Mouse (Mus musculus) MEL (cell line): ENCODE measurements around the gene Sugp2. TPM values are rescaled to one million over a fixed set of nuclear protein-coding genes. Genes with fewer than 3 reads are reported as not detected.

ENCODE experiments used
- DNase-seq: peaks from one replicate; pipeline ENCODE4 v3.0.0; 2011; ENCODE audit warnings: low read depth, low spot score
- H3K27ac ChIP-seq: 2 replicates; pipeline ENCODE4 v1.5.1; 2012; ENCODE audit warnings: low read depth, mild to moderate bottlenecking, control low read depth, low read length, moderate library complexity; ENCODE audit not compliant: control insufficient read depth
- H3K27me3 ChIP-seq, 2 experiments: fragments of 150-350 bp in 1 of 2; sonication (generic) in 1 of 2; 2 replicates each; pipeline ENCODE4 v1.6.1; 2012; ENCODE audit warnings: low read length in 2 of 2, mild to moderate bottlenecking in 2 of 2, improper control_type of control experiment in 1 of 2, moderate library complexity in 1 of 2; ENCODE audit not compliant: insufficient read depth in 2 of 2, control insufficient read depth in 1 of 2
- H3K36me3 ChIP-seq, 2 experiments: 2 replicates each; pipeline ENCODE4 v1.6.1; 2012 to 2014; ENCODE audit warnings: low read length in 2 of 2, improper control_type of control experiment in 1 of 2, inconsistent platforms in 1 of 2, mild to moderate bottlenecking in 1 of 2; ENCODE audit not compliant: insufficient read depth in 2 of 2, control insufficient read depth in 1 of 2
- H3K4me1 ChIP-seq, 2 experiments: fragments of 150-350 bp in 1 of 2; sonication (generic) in 1 of 2; 2 replicates each; pipeline ENCODE4 v1.6.1; 2012; ENCODE audit warnings: low read length in 2 of 2, improper control_type of control experiment in 1 of 2, mild to moderate bottlenecking in 1 of 2; ENCODE audit not compliant: insufficient read depth in 2 of 2, control insufficient read depth in 1 of 2
- H3K4me3 ChIP-seq, 2 experiments: fragments of 150-350 bp in 1 of 2; sonication (generic) in 1 of 2; 2 replicates each; pipeline ENCODE4 v1.5.1; 2012; ENCODE audit warnings: low read depth in 2 of 2, low read length in 2 of 2, mild to moderate bottlenecking in 2 of 2, moderate library complexity in 2 of 2, control low read depth in 1 of 2, improper control_type of control experiment in 1 of 2; ENCODE audit not compliant: control insufficient read depth in 1 of 2, insufficient read depth in 1 of 2
- H3K79me2 ChIP-seq: 2 replicates; pipeline ENCODE4 v1.6.1; 2012; ENCODE audit warnings: mild to moderate bottlenecking, low read length, moderate library complexity; ENCODE audit not compliant: control insufficient read depth, poor library complexity, insufficient read depth
- H3K9ac ChIP-seq: 2 replicates; pipeline ENCODE4 v1.6.1; 2012; ENCODE audit warnings: low read depth, mild to moderate bottlenecking, control low read depth, low read length, moderate library complexity; ENCODE audit not compliant: control insufficient read depth, poor library complexity, severe bottlenecking
- H3K9me3 ChIP-seq: fragments of 150-350 bp; sonication (generic); replicated peaks from 2 replicates; pipeline ENCODE4 v1.6.1; 2012; ENCODE audit warnings: mild to moderate bottlenecking, low read length, improper control_type of control experiment, moderate library complexity; ENCODE audit not compliant: insufficient read depth
- BHLHE40 ChIP-seq: IDR thresholded peaks from 2 replicates; pipeline ENCODE4 v1.6.1; 2012; ENCODE audit warnings: low read depth, mild to moderate bottlenecking, inconsistent platforms, low read length, improper control_type of control experiment, borderline replicate concordance
- CHD1 ChIP-seq: IDR thresholded peaks from 2 replicates; pipeline ENCODE4 v1.6.1; 2012; ENCODE audit warnings: low read depth, mild to moderate bottlenecking, inconsistent platforms, low read length, improper control_type of control experiment
- CHD2 ChIP-seq: IDR thresholded peaks from 2 replicates; pipeline ENCODE4 v1.6.1; 2011; ENCODE audit warnings: low read length, improper control_type of control experiment
- EP300 ChIP-seq, 2 experiments: IDR thresholded peaks; 2 replicates each; pipeline ENCODE4 v1.6.1; 2011; ENCODE audit warnings: improper control_type of control experiment in 2 of 2, low read length in 2 of 2, low read depth in 1 of 2, mild to moderate bottlenecking in 1 of 2
- GABPA ChIP-seq: IDR thresholded peaks from 2 replicates; pipeline ENCODE4 v1.6.1; 2012; ENCODE audit warnings: low read depth, mild to moderate bottlenecking, inconsistent platforms, low read length, improper control_type of control experiment, moderate library complexity
- HCFC1 ChIP-seq: IDR thresholded peaks from 2 replicates; pipeline ENCODE4 v1.6.1; 2012; ENCODE audit warnings: low read depth, mild to moderate bottlenecking, inconsistent platforms, low read length, improper control_type of control experiment, moderate library complexity
- KAT2A ChIP-seq: conservative IDR thresholded peaks from 2 replicates; pipeline ENCODE4 v1.6.1; 2012; ENCODE audit warnings: low read depth, low read length, improper control_type of control experiment, inconsistent platforms
- MAX ChIP-seq: IDR thresholded peaks from 2 replicates; pipeline ENCODE4 v1.6.1; 2011; ENCODE audit warnings: low read length, improper control_type of control experiment
- MEF2A ChIP-seq: IDR thresholded peaks from 2 replicates; pipeline ENCODE4 v1.6.1; 2014; ENCODE audit warnings: low read depth, mild to moderate bottlenecking, inconsistent platforms, low read length, improper control_type of control experiment; ENCODE audit not compliant: poor library complexity, insufficient replicate concordance, severe bottlenecking; ENCODE audit errors: extremely low read depth
- MXI1 ChIP-seq: IDR thresholded peaks from 2 replicates; pipeline ENCODE4 v1.6.1; 2011; ENCODE audit warnings: mild to moderate bottlenecking, low read depth, low read length, improper control_type of control experiment
- MYC ChIP-seq: IDR thresholded peaks from 2 replicates; pipeline ENCODE4 v1.6.1; 2011; ENCODE audit warnings: low read depth, mild to moderate bottlenecking, low read length, improper control_type of control experiment, moderate library complexity
- NELFE ChIP-seq: IDR thresholded peaks from 2 replicates; pipeline ENCODE4 v1.6.1; 2011; ENCODE audit warnings: low read depth, low read length, improper control_type of control experiment
- POLR2A ChIP-seq, 2 experiments: IDR thresholded peaks; 2 replicates each; pipeline ENCODE4 v1.6.1; 2011 to 2012; ENCODE audit warnings: low read length in 2 of 2, mild to moderate bottlenecking in 2 of 2, control low read depth in 1 of 2, improper control_type of control experiment in 1 of 2, low read depth in 1 of 2, moderate library complexity in 1 of 2; ENCODE audit not compliant: control insufficient read depth in 1 of 2, insufficient read depth in 1 of 2, poor library complexity in 1 of 2
- POLR2AphosphoS2 ChIP-seq: IDR thresholded peaks from 2 replicates; pipeline ENCODE4 v1.6.1; 2011; ENCODE audit warnings: low read length, improper control_type of control experiment
- SIN3A ChIP-seq: IDR thresholded peaks from 2 replicates; pipeline ENCODE4 v1.6.1; 2012; ENCODE audit warnings: low read length, improper control_type of control experiment, inconsistent platforms
- TBP ChIP-seq: IDR thresholded peaks from 2 replicates; pipeline ENCODE4 v1.8.0; 2011; ENCODE audit warnings: low read depth, low read length, improper control_type of control experiment
- TCF12 ChIP-seq: IDR thresholded peaks from 2 replicates; pipeline ENCODE4 v1.6.1; 2014; ENCODE audit warnings: low read depth, mild to moderate bottlenecking, inconsistent platforms, low read length, improper control_type of control experiment, moderate library complexity
- ZC3H11A ChIP-seq: IDR thresholded peaks from 2 replicates; pipeline ENCODE4 v1.6.1; 2012; ENCODE audit warnings: low read depth, mild to moderate bottlenecking, inconsistent platforms, low read length, improper control_type of control experiment
- polyA plus RNA-seq, 2 experiments: library from polyadenylated mRNA; stranded (reverse) in 1 of 2; unstranded in 1 of 2; fragments of >175 nt in 1 of 2; fragments of >200 nt in 1 of 2; gene quantifications; 2 replicates each; pipeline versions ENCODE4 v1.2.1 to v1.2.4; 2012; ENCODE audit warnings: low replicate concordance in 2 of 2, low read depth in 1 of 2; ENCODE audit not compliant: insufficient read length in 2 of 2, insufficient read depth in 1 of 2, missing spikeins in 1 of 2
- total RNA-seq: library from RNA; depleted of rRNA; stranded (reverse); fragments of 300-350 nt; gene quantifications from 2 replicates; pipeline ENCODE4 v1.2.3, GENCODE M21; 2012

Gene Sugp2
- total and polyA plus RNA-seq, 3 experiments, result 23.9 to 27.4 TPM; not detected in 1

DNA sequence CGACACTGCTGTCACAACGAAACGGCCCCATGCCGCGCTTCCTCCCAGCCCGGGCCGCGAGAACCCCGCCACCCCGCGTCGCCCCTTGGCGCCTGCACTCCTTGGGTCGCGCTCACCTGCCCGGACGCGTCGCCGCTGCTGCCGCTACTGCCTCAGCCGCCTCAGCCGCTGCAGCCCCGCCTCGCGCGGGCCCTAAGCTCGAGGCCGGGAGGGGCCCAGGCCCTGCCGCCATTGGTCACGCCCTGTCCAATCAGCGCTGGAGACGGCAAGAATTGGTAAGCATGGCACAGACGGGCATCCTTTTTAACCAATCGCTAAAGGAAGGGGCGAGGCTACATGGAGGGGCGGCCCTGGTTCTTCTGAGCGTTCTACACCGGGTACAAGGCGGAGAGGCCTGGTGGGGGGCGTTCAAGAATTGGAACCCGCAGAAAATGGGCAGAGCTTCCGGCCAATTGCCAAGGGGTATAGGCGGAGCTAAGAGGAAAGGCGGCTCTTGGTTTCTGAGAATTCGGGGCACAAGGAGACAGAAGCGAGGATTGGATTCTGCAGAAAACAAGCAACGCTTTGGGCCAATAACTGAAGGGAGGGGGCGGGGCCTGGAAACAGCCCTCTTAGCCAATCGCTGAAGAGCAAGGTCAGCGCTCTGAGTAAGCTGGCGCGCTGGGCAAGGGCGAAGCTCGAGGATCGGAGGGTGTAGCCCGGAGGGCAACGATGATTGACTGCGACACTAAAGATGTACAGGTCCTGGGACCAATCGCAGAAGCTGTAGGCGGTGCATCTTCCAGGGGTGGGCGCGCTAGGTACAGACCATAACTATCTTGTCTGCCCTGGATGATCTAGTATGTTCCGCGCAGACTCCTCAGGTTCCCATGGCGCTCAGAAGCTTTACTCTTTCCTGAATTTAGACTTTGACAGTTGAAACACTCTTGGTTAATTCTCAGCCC lies 21.6 kb upstream of the Sugp2 start, which contains the start of gene Slc25a42 (continued):
- TF ChIP-seq MYC (no peak), NELFE (peak; percentile 75), CHD1 (no peak), KAT2A (no peak; the same call in 1 of the 2 replicates), GABPA (no peak)

DNA sequence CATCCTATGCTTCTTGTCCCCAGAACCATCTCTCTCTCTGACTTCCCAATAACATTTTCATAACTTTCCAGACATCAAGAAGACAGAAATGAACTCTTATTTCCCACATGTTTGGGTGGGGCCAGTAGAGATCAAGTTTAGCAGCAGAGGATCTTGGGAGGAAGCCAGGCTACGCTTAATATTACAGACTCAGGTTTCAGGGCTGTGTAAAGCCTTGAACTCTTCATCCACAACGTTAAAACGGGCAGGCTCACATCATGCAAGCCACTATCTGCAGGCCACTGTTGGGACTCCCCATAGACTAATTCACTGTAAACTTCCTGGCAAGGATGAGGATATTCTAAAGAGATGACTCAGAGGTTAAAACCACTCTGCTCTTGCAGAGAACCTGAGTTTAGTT lies 19.6 kb upstream of the Sugp2 start:
- peaks cover 18% of the 10 kb centered on the region for H3K79me2 ChIP-seq
- no peak overlapping the region for H3K4me3 ChIP-seq
- H3K4me1 ChIP-seq, result peaks cover 11 to 39% of the 10 kb centered on the region in 2 experiments
- peak overlapping the region; percentile 26; the same call in 1 of the 2 replicates for H3K9ac ChIP-seq
- DNase-seq, result peak; percentile 73
- H3K27me3 ChIP-seq, result no peaks in the 10 kb centered on the region
- H3K27ac ChIP-seq, result peak overlapping the region; percentile 79
- H3K9me3 ChIP-seq, result no peaks in the 10 kb centered on the region
- TF ChIP-seq MAX, result peak; percentile 35; the same call in 1 of the 2 replicates
- TF ChIP-seq EP300 (IDR thresholded peaks at IDR 0.05; ENCODE audit: low read depth in 1 of 2, low read length in 2 of 2), result 0 out of 4 replicates have a peak, but pooled peaks of 1 of the 2 experiments have one; percentile 5
- TF ChIP-seq TBP, result 0 out of 2 replicates have a peak, but pooled peaks have one; percentile 23
- TF ChIP-seq SIN3A, result peak; percentile 40; the same call in 1 of the 2 replicates
- no peak for TF ChIP-seq POLR2AphosphoS2
- TF ChIP-seq MYC, result 0 out of 2 replicates have a peak, but pooled peaks have one; percentile 14
- TF ChIP-seq POLR2A (IDR thresholded peaks at IDR 0.05; ENCODE audit: control insufficient read depth in 1 of 2, insufficient read depth in 1 of 2, low read depth in 1 of 2, low read length in 2 of 2, poor library complexity in 1 of 2), result peak in 1 of 2 experiments; percentile 35; a peak in 1 of 4 replicates
- TF ChIP-seq TCF12, result 0 out of 2 replicates have a peak, but pooled peaks have one; percentile 11
- TF ChIP-seq CHD2, result no peak
- no peak for TF ChIP-seq BHLHE40
- TF ChIP-seq MEF2A, result no peak
- no peak for TF ChIP-seq ZC3H11A
- TF ChIP-seq HCFC1, result peak; percentile 44; the same call in 1 of the 2 replicates
- no peak for TF ChIP-seq MXI1
- peaks cover 0 to 30% of the 10 kb centered on the region in 2 experiments; a peak in 2 of 4 replicates for H3K36me3 ChIP-seq
